8 mouse cellular contexts compared by ENCODE assay signal in the genomic region with DNA sequence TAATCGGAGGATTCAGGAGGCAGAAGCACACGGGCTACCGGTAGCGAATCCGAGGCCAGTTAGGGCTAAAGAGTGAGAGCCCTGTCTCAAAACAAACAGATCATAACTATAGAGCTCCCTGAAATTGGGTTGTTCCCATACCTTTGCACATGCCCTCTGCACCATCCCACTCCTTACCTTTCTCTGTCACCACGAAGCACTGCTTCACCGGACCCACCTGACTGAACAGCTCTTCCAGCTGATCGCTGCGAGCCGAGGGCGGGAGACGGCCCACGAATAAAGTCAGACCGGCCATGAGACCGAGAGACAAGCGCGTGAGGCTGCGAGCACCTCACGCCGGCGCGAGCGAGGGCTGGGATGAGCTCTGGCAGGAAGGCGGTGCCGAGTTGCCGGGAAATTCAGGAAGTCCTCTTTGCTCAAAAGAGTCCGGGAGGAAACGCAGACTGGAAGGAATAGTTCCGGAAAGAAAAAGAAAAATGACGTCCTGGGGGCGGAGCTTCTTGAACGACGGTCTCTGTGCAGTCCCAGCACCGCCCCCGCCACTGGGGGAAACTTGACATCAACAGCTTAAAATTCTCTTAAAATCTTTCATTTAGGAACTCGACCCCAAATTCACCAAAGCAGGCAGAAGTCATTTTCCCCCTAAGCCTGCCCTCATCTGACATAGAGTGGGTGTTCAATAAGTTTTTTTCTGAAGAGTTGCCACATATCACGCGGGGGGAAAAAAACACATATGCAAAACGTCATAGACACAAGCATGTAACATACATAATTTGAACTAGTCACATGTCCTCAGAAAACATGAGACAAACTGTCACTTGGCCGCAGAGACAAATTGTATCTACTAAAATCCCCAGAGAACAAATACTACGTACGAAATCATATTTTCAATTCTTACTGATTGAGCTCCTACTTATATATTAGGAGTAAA. TPM values are rescaled to one million over a fixed set of nuclear protein-coding genes. Genes with fewer than 3 reads are reported as not detected.
A peak's percentile ranks its signal among the peaks of the same experiment; 100 is the strongest.
DNase-seq lines count a peak whose midpoint lies in the region; ATAC-seq and TF ChIP-seq lines count a peak whose summit lies in the region.

A gene (minus strand): TSS at position 693 of the 931 bp plus-strand sequence.

- no peak within 1 kb of the TSS for H3K27ac ChIP-seq in embryonic facial prominence, embryonic 14.5 days (replicated peaks; ENCODE audit: low read depth, low read length)
- peak within 1 kb of the TSS; percentile 68 for H3K27ac ChIP-seq in heart, adult 2 months
- H3K27ac ChIP-seq in limb, embryonic 13.5 days = no peak within 1 kb of the TSS
- peak within 1 kb of the TSS; percentile 63 for H3K27ac ChIP-seq in midbrain, embryonic 16.5 days (ENCODE audit: low read length)

- no peaks in the 10 kb centered on the region for H3K9me3 ChIP-seq in embryonic facial prominence, embryonic 14.5 days (ENCODE audit: control insufficient read depth, low read length)
- no peaks in the 10 kb centered on the region for H3K9me3 ChIP-seq in limb, embryonic 13.5 days
- H3K9me3 ChIP-seq in midbrain, embryonic 16.5 days (replicated peaks; ENCODE audit: control insufficient read depth, low read length, poor library complexity, severe bottlenecking) = no peaks in the 10 kb centered on the region

- peak within 1 kb of the TSS; percentile 91 for H3K4me2 ChIP-seq in embryonic facial prominence, embryonic 14.5 days (ENCODE audit: low read depth, low read length)
- peak within 1 kb of the TSS; percentile 90 for H3K4me2 ChIP-seq in limb, embryonic 13.5 days (replicated peaks)
- peak within 1 kb of the TSS; percentile 99 for H3K4me2 ChIP-seq in midbrain, embryonic 16.5 days (ENCODE audit: low read length)

- WGBS in embryonic facial prominence, embryonic 14.5 days = 8% methylated on average over 42 of the region's 42 CpGs
- WGBS in heart, adult 2 months = 5% methylated on average over 42 of the region's 42 CpGs
- WGBS in limb, embryonic 13.5 days = 7% methylated on average over 42 of the region's 42 CpGs
- 8% methylated on average over 42 of the region's 42 CpGs for WGBS in midbrain, embryonic 16.5 days

- TF ChIP-seq EP300 in heart, adult 2 months (IDR thresholded peaks at IDR 0.05; ENCODE audit: insufficient read depth, low read depth, low read length) = 0 out of 2 replicates have a peak, but pooled peaks have one; percentile 23

- peak; percentile 33; the same call in 1 of the 2 replicates for TF ChIP-seq CTCF in heart, adult 2 months (IDR thresholded peaks at IDR 0.05)

- intact Hi-C loops in heart, adult 2 months (cut with DNase I) = loop anchor here (5.0 kb wide), 1 partner anchor 183 kb away; a partner anchor contains a TSS

- peak within 1 kb of the TSS; percentile 86 for H3K9ac ChIP-seq in embryonic facial prominence, embryonic 14.5 days (ENCODE audit: low read depth, low read length)
- peak within 1 kb of the TSS; percentile 82 for H3K9ac ChIP-seq in heart, adult 2 months (ENCODE audit: low read depth, low read length)
- peak within 1 kb of the TSS; percentile 81 for H3K9ac ChIP-seq in limb, embryonic 13.5 days
- H3K9ac ChIP-seq in midbrain, embryonic 16.5 days (ENCODE audit: low read depth, low read length) = peak within 1 kb of the TSS; percentile 63

- DNase-seq in 416B (ENCODE audit: low read depth) = peak; percentile 96
- peak; percentile 36 to 68 for DNase-seq in adrenal gland, postnatal 4 days (ENCODE audit: low spot score in 2 of 2)
- DNase-seq in embryonic facial prominence, embryonic 14.5 days (ENCODE audit: low spot score) = peak; percentile 94
- peak; percentile 82 to 89 for DNase-seq in heart, adult 2 months
- peak; percentile 85 to 91 for DNase-seq in kidney, adult 8-10 months
- peak; percentile 63 to 82 for DNase-seq in spleen, postnatal 10 days (ENCODE audit: low spot score in 2 of 2)

- TF ChIP-seq POLR2A in heart, adult 2 months (IDR thresholded peaks at IDR 0.05; ENCODE audit: insufficient read depth, low read depth, low read length) = peak; percentile 94

- no peaks in the 10 kb centered on the region for H3K79me2 ChIP-seq in heart, adult 2 months (replicated peaks; ENCODE audit: control insufficient read depth, insufficient read depth, low read length)

- peaks cover 7% of the 10 kb centered on the region for H3K36me3 ChIP-seq in embryonic facial prominence, embryonic 14.5 days (ENCODE audit: control insufficient read depth, insufficient read depth, low read length)
- H3K36me3 ChIP-seq in heart, adult 2 months (ENCODE audit: control insufficient read depth, insufficient read depth, low read length) = no peaks in the 10 kb centered on the region
- H3K36me3 ChIP-seq in limb, embryonic 13.5 days = peaks cover 8% of the 10 kb centered on the region
- H3K36me3 ChIP-seq in midbrain, embryonic 16.5 days (ENCODE audit: control insufficient read depth, insufficient read depth, low read length) = no peaks in the 10 kb centered on the region

- H3K4me1 ChIP-seq in embryonic facial prominence, embryonic 14.5 days (ENCODE audit: control insufficient read depth, insufficient read depth, low read length) = peaks cover 9% of the 10 kb centered on the region; the same call in 1 of the 2 replicates
- H3K4me1 ChIP-seq in heart, adult 2 months (ENCODE audit: control insufficient read depth, insufficient read depth, low read length) = peaks cover 2% of the 10 kb centered on the region
- peaks cover 10% of the 10 kb centered on the region for H3K4me1 ChIP-seq in limb, embryonic 13.5 days
- peaks cover 17% of the 10 kb centered on the region for H3K4me1 ChIP-seq in midbrain, embryonic 16.5 days (ENCODE audit: control insufficient read depth, insufficient read depth, low read length)

- peak; percentile 86 for ATAC-seq in embryonic facial prominence, embryonic 14.5 days (ENCODE audit: low read depth)
- peak; percentile 85 for ATAC-seq in limb, embryonic 13.5 days (ENCODE audit: low FRiP score, low read depth)
- ATAC-seq in midbrain, embryonic 16.5 days = peak; percentile 85

- H3K4me3 ChIP-seq in embryonic facial prominence, embryonic 14.5 days (ENCODE audit: low read depth, low read length) = peak within 1 kb of the TSS; percentile 89
- H3K4me3 ChIP-seq in heart, adult 2 months = peak within 1 kb of the TSS; percentile 95
- H3K4me3 ChIP-seq in limb, embryonic 13.5 days = peak within 1 kb of the TSS; percentile 83
- H3K4me3 ChIP-seq in midbrain, embryonic 16.5 days (ENCODE audit: low read depth, low read length) = peak within 1 kb of the TSS; percentile 78

- peaks cover 25% of the 10 kb centered on the region for H3K27me3 ChIP-seq in embryonic facial prominence, embryonic 14.5 days (replicated peaks; ENCODE audit: control insufficient read depth, insufficient read depth, low read length)
- no peaks in the 10 kb centered on the region for H3K27me3 ChIP-seq in heart, adult 2 months (ENCODE audit: control insufficient read depth, insufficient read depth, low read length)
- peaks cover 30% of the 10 kb centered on the region for H3K27me3 ChIP-seq in limb, embryonic 13.5 days
- peaks cover 13% of the 10 kb centered on the region for H3K27me3 ChIP-seq in midbrain, embryonic 16.5 days (ENCODE audit: control insufficient read depth, insufficient read depth, low read depth, low read length)

RNA-seq across cellular contexts. Expression of the gene that starts here (rescaled TPM):
- total RNA-seq in adrenal gland, postnatal 4 days (2021) = 10 to 100 TPM; 32.5 to 33.7 TPM
- polyA plus RNA-seq in embryonic facial prominence, embryonic 14.5 days (2014; fragmentation: Nextera tagmentation; extraction: Ambion mirVana) = 35.9 and 39.5 TPM in 2 replicates
- 10 to 100 TPM; 18.4 to 18.8 TPM for total RNA-seq in heart, adult 2 months (2021)
- polyA plus RNA-seq in heart, adult 2 months (2012; rRNA removed) = 4.6 and 13.2 TPM in 2 replicates
- 46.6 and 52.3 TPM in 2 replicates for polyA plus RNA-seq in limb, embryonic 13.5 days (2015; fragmentation: Nextera tagmentation; extraction: Ambion mirVana)
- polyA plus RNA-seq in midbrain, embryonic 16.5 days (2015; fragmentation: Nextera tagmentation; extraction: Ambion mirVana) = 43.1 and 43.4 TPM in 2 replicates

Comparison
In these comparisons a context has a peak if more than half of its experiments do, and no peak if none do; other contexts are left out.
1. H3K27ac ChIP-seq: peak in heart, adult 2 months (single experiment) and midbrain, embryonic 16.5 days (single experiment); none in embryonic facial prominence, embryonic 14.5 days (single experiment) and limb, embryonic 13.5 days (single experiment).
2. Peak in every context shown above with its lines, with median percentiles within 50 percentile points of each other: DNase-seq, ATAC-seq, H3K4me2 ChIP-seq, H3K4me3 ChIP-seq and H3K9ac ChIP-seq.